Mouse (Mus musculus) ES-Bruce4 (cell line): Measurements from ENCODE around the gene Cdc14b. TPM values are rescaled to one million over a fixed set of nuclear protein-coding genes. Genes with fewer than 3 reads are reported as not detected.

Experiments used
- H3K27ac ChIP-seq: 2 replicates; pipeline ENCODE4 v1.5.1; 2012; ENCODE audit warnings: low read length, inconsistent platforms; ENCODE audit not compliant: insufficient read depth
- H3K27me3 ChIP-seq: 2 replicates; pipeline ENCODE4 v1.6.1; 2012; ENCODE audit warnings: mild to moderate bottlenecking, low read length, inconsistent platforms; ENCODE audit not compliant: control insufficient read depth, poor library complexity, insufficient read depth, severe bottlenecking
- H3K36me3 ChIP-seq: 2 replicates; pipeline ENCODE4 v1.6.1; 2012; ENCODE audit warnings: inconsistent platforms, mild to moderate bottlenecking, low read length, moderate library complexity; ENCODE audit not compliant: control insufficient read depth, poor library complexity, insufficient read depth, severe bottlenecking
- H3K4me1 ChIP-seq: one replicate; pipeline ENCODE4 v1.8.1; 2011; ENCODE audit warnings: low read length; ENCODE audit not compliant: control insufficient read depth, insufficient read depth
- H3K4me3 ChIP-seq: 2 replicates; pipeline ENCODE4 v1.5.1; 2011; ENCODE audit warnings: low read depth, mild to moderate bottlenecking, low read length
- H3K9ac ChIP-seq: 2 replicates; pipeline ENCODE4 v1.6.1; 2012; ENCODE audit warnings: low read depth, mild to moderate bottlenecking, inconsistent platforms; ENCODE audit not compliant: poor library complexity, severe bottlenecking
- H3K9me3 ChIP-seq: replicated peaks from 2 replicates; pipeline ENCODE4 v1.6.1; 2012; ENCODE audit warnings: mild to moderate bottlenecking, low read length, inconsistent platforms; ENCODE audit not compliant: control insufficient read depth, poor library complexity, insufficient read depth, severe bottlenecking
- CTCF ChIP-seq: IDR thresholded peaks from one replicate; pipeline ENCODE4 v1.8.1; 2011; ENCODE audit warnings: low read depth, low read length
- EP300 ChIP-seq: IDR thresholded peaks from 2 replicates; pipeline ENCODE4 v1.6.1; 2011; ENCODE audit warnings: low read depth, low read length; ENCODE audit not compliant: insufficient read depth
- POLR2A ChIP-seq: IDR thresholded peaks from one replicate; pipeline ENCODE4 v1.8.1; 2011; ENCODE audit warnings: low read length; ENCODE audit not compliant: insufficient read depth
- polyA plus RNA-seq: library from polyadenylated mRNA; stranded (reverse); fragments of >200 nt; gene quantifications from 2 replicates; pipeline ENCODE4 v1.2.4, GENCODE M21; 2011; ENCODE audit warnings: low read depth; ENCODE audit not compliant: missing spikeins, insufficient read depth, insufficient read length

Cdc14b gene
- polyA plus RNA-seq, 1 experiment: 30.4 TPM

GRCm38 (mm10) chr13:64314041-64314440, 39.0 kb upstream of the Cdc14b start:
- Histone ChIP-seq H3K27me3 (no peaks in the 10 kb centered on the region), H3K4me3 (no peak overlapping the region), H3K9me3 (no peaks in the 10 kb centered on the region), H3K9ac (no peak overlapping the region), H3K4me1 (no peaks in the 10 kb centered on the region), H3K27ac (no peak overlapping the region), H3K36me3 (no peaks in the 10 kb centered on the region)
- no peak for TF ChIP-seq EP300
- TF ChIP-seq CTCF: no peak
- no peak for TF ChIP-seq POLR2A

GRCm38 (mm10) chr13:64312916-64313289, 37.8 kb upstream of the Cdc14b start:
- H3K4me1 ChIP-seq: no peaks in the 10 kb centered on the region
- peak overlapping the region; percentile 24; the same call in 1 of the 2 replicates for H3K4me3 ChIP-seq
- H3K27ac ChIP-seq: no peak overlapping the region
- H3K9me3 ChIP-seq: no peaks in the 10 kb centered on the region
- H3K36me3 ChIP-seq: no peaks in the 10 kb centered on the region
- H3K9ac ChIP-seq: peak overlapping the region; percentile 32; the same call in 1 of the 2 replicates
- TF ChIP-seq CTCF (no peak), EP300 (no peak), POLR2A (no peak)
- H3K27me3 ChIP-seq: no peaks in the 10 kb centered on the region

GRCm38 (mm10) chr13:64312024-64312915, 37.2 kb upstream of the Cdc14b start, which contains the start of gene Aaed1:
TSS of gene Aaed1 (minus strand) at chr13:64312710.
- TF ChIP-seq POLR2A: peak; percentile 13
- TF ChIP-seq CTCF: peak; percentile 24
- TF ChIP-seq EP300: no peak
- Histone ChIP-seq H3K9me3 (no peaks in the 10 kb centered on the region), H3K4me3 (peak within 1 kb of the TSS; percentile 98), H3K27ac (peak within 1 kb of the TSS; percentile 56), H3K36me3 (no peaks in the 10 kb centered on the region), H3K4me1 (no peaks in the 10 kb centered on the region), H3K27me3 (no peaks in the 10 kb centered on the region), H3K9ac (peak within 1 kb of the TSS; percentile 94)

GRCm38 (mm10) chr13:64311266-64311665, 36.2 kb upstream of the Cdc14b start:
- Histone ChIP-seq H3K9ac (no peak overlapping the region), H3K9me3 (no peaks in the 10 kb centered on the region), H3K27ac (no peak overlapping the region), H3K4me1 (no peaks in the 10 kb centered on the region), H3K27me3 (no peaks in the 10 kb centered on the region), H3K4me3 (no peak overlapping the region), H3K36me3 (0 out of 2 replicates have a peak, but pooled peaks cover 4% of the 10 kb centered on the region)
- TF ChIP-seq EP300 (no peak), CTCF (no peak), POLR2A (no peak)

- TF ChIP-seq POLR2A (no peak), EP300 (no peak), CTCF (no peak)
- Histone ChIP-seq H3K9me3 (no peaks in the 10 kb centered on the region), H3K36me3 (0 out of 2 replicates have a peak, but pooled peaks cover 4% of the 10 kb centered on the region), H3K4me1 (no peaks in the 10 kb centered on the region), H3K9ac (no peak overlapping the region), H3K27ac (no peak overlapping the region), H3K27me3 (no peaks in the 10 kb centered on the region), H3K4me3 (no peak overlapping the region)
Observed at GRCm38 (mm10) chr13:64310585-64310984, 35.5 kb upstream of the Cdc14b start.

GRCm38 (mm10) chr13:64309842-64310241, 34.8 kb upstream of the Cdc14b start:
- Histone ChIP-seq H3K9ac (no peak overlapping the region), H3K4me3 (no peak overlapping the region), H3K36me3 (0 out of 2 replicates have a peak, but pooled peaks cover 4% of the 10 kb centered on the region), H3K27me3 (no peaks in the 10 kb centered on the region), H3K9me3 (no peaks in the 10 kb centered on the region), H3K4me1 (no peaks in the 10 kb centered on the region), H3K27ac (no peak overlapping the region)
- no peak for TF ChIP-seq POLR2A
- TF ChIP-seq EP300: no peak
- TF ChIP-seq CTCF: no peak
